Mouse (Mus musculus) kidney, postnatal 25 days (tissue): Measurements from ENCODE around the gene Sh2d4b.
A peak's percentile ranks its signal among the peaks of the same experiment; 100 is the strongest.

Experiments
- DNase-seq, 2 experiments: peaks; one replicate each; pipeline ENCODE4 v3.0.0; 2021; ENCODE audit warnings: mixed read lengths in 2 of 2

Sh2d4b gene

GRCm38 (mm10) chr14:40905813-40906212 is 12.7 kb upstream of the Sh2d4b start:
- DNase-seq = peak in 1 of 2 experiments; percentile 53

- DNase-seq = no peak
These were observed 9.4 kb upstream of the Sh2d4b start for GRCm38 (mm10) chr14:40902307-40903055.

- DNase-seq = no peak
These were observed 7.2 kb upstream of the Sh2d4b start for GRCm38 (mm10) chr14:40900267-40900666.

- no peak for DNase-seq
These were observed 4.8 kb upstream of the Sh2d4b start for GRCm38 (mm10) chr14:40897916-40898315.

GRCm38 (mm10) chr14:40895681-40896080 is 2.6 kb upstream of the Sh2d4b start:
- DNase-seq = no peak

- DNase-seq = peak; percentile 85
These were observed 1.6 kb upstream of the Sh2d4b start for GRCm38 (mm10) chr14:40894576-40895247.

- DNase-seq = no peak
These were observed 818 bp upstream of the Sh2d4b start for GRCm38 (mm10) chr14:40893884-40894283.

- no peak for DNase-seq
These were observed 690 bp downstream of the Sh2d4b start for GRCm38 (mm10) chr14:40892326-40892825.

GRCm38 (mm10) chr14:40891506-40891905 is 1.6 kb downstream of the Sh2d4b start:
- no peak for DNase-seq

- no peak for DNase-seq
These were observed 3.4 kb downstream of the Sh2d4b start for GRCm38 (mm10) chr14:40889704-40890103.

GRCm38 (mm10) chr14:40889181-40889580 is 3.9 kb downstream of the Sh2d4b start:
- DNase-seq = no peak

GRCm38 (mm10) chr14:40886428-40887202 is 6.5 kb downstream of the Sh2d4b start:
- DNase-seq = peak in 1 of 2 experiments; percentile 71

- DNase-seq = no peak
These were observed 7.3 kb downstream of the Sh2d4b start for GRCm38 (mm10) chr14:40885752-40886151.

- DNase-seq = no peak
These were observed 7.8 kb downstream of the Sh2d4b start for GRCm38 (mm10) chr14:40885225-40885624.

GRCm38 (mm10) chr14:40874565-40874964 is 18.5 kb downstream of the Sh2d4b start:
- DNase-seq = no peak

GRCm38 (mm10) chr14:40873961-40874360 is 19.1 kb downstream of the Sh2d4b start:
- DNase-seq = no peak

- no peak for DNase-seq
These were observed 22.5 kb downstream of the Sh2d4b start for GRCm38 (mm10) chr14:40870598-40870997.

- DNase-seq = no peak
These were observed 28.1 kb downstream of the Sh2d4b start for GRCm38 (mm10) chr14:40864811-40865514.

- no peak for DNase-seq
These were observed 29.4 kb downstream of the Sh2d4b start for GRCm38 (mm10) chr14:40863659-40864058.

GRCm38 (mm10) chr14:40863022-40863421 is 30.0 kb downstream of the Sh2d4b start:
- peak in 1 of 2 experiments; percentile 41 for DNase-seq

GRCm38 (mm10) chr14:40852978-40853377 is 40.1 kb downstream of the Sh2d4b start:
- no peak for DNase-seq

GRCm38 (mm10) chr14:40837397-40837796 is 55.7 kb downstream of the Sh2d4b start:
- DNase-seq = no peak

GRCm38 (mm10) chr14:40830505-40830904 is 62.6 kb downstream of the Sh2d4b start:
- DNase-seq = no peak
